Mouse (Mus musculus): Measurements from ENCODE around the gene Hes3. TPM values are rescaled to one million over a fixed set of nuclear protein-coding genes. Genes with fewer than 3 reads are reported as not detected.
A peak's percentile ranks its signal among the peaks of the same experiment; 100 is the strongest.

Gene Hes3
- polyA plus RNA-seq, 1 experiment from 2014 or later, result 5.2 TPM

DNA sequence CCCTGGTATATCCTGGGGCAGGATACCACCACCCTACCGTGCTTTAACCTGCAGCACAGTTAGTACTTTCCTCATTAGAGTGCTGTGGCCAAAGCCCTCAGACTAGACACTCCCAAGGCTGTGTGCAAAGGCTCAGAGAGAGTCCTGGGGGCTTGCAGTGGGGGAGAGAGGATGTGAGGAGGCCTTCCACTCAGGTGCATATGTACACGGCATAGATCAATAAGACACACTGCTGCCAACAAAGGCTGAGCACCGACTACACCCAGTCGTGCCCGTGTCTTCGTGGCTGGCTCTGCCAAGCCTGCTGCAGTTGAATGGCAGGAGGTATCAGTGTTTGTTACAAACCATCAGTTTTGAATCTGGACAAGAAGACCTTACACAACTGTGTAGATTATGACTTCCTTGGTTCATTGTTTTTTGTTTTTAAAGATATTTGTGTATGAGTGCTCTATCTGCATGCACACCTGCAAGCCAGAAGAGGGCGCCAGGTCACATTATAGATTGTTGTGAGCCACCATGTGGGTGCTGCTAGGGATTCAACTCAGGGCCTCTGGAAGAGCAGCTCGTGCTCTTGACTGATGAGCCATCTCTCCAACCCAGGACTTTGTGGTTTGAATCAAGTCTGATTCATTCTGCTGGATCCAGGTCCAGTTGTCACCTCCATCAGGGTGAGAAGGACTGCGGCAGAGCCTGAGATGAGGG, 26.4 kb downstream of the Hes3 start:
- Histone ChIP-seq H3K4me1 (peaks cover 18% of the 10 kb centered on the region; the same call in 1 of the 2 replicates), H3K4me3 (no peak overlapping the region), H3K9ac (replicated peaks) (no peak overlapping the region), H3K4me2 (replicated peaks) (no peak overlapping the region), H3K9me3 (no peaks in the 10 kb centered on the region), H3K36me3 (no peaks in the 10 kb centered on the region), H3K27ac (replicated peaks) (no peak overlapping the region), H3K27me3 (peaks cover 5% of the 10 kb centered on the region; the same call in 1 of the 2 replicates)
- WGBS, result 91% methylated on average over 9 of the region's 9 CpGs
- ATAC-seq (ENCODE audit: low FRiP score, low read depth), result no peak

GRCm38 (mm10) chr4:152264177-152264530, 27.3 kb downstream of the Hes3 start:
- peaks cover 18% of the 10 kb centered on the region; the same call in 1 of the 2 replicates for H3K4me1 ChIP-seq
- WGBS, result 49% methylated on average over 4 of the region's 4 CpGs

GRCm38 (mm10) chr4:152263512-152264176, 27.8 kb downstream of the Hes3 start:
- 34% methylated on average over 10 of the region's 10 CpGs for WGBS

More at GRCm38 (mm10) chr4:152264177-152264530, 27.3 kb downstream of the Hes3 start:
- no peak overlapping the region for H3K4me3 ChIP-seq
- H3K27ac ChIP-seq (replicated peaks), result no peak overlapping the region
- no peak for ATAC-seq (ENCODE audit: low FRiP score, low read depth)
- H3K36me3 ChIP-seq, result no peaks in the 10 kb centered on the region
- H3K4me2 ChIP-seq (replicated peaks), result no peak overlapping the region
- peaks cover 5% of the 10 kb centered on the region; the same call in 1 of the 2 replicates for H3K27me3 ChIP-seq
- no peak overlapping the region for H3K9ac ChIP-seq (replicated peaks)
- no peaks in the 10 kb centered on the region for H3K9me3 ChIP-seq

GRCm38 (mm10) chr4:152263089-152263488, 28.4 kb downstream of the Hes3 start:
- no peak for ATAC-seq (ENCODE audit: low FRiP score, low read depth)

More at GRCm38 (mm10) chr4:152263512-152264176, 27.8 kb downstream of the Hes3 start:
- Histone ChIP-seq H3K4me1 (peaks cover 18% of the 10 kb centered on the region; the same call in 1 of the 2 replicates), H3K9ac (replicated peaks) (no peak overlapping the region), H3K27ac (replicated peaks) (no peak overlapping the region), H3K4me3 (no peak overlapping the region), H3K36me3 (no peaks in the 10 kb centered on the region), H3K9me3 (no peaks in the 10 kb centered on the region), H3K4me2 (replicated peaks) (no peak overlapping the region), H3K27me3 (peaks cover 5% of the 10 kb centered on the region; the same call in 1 of the 2 replicates)
- peak; percentile 35; the same call in 1 of the 2 replicates for ATAC-seq (ENCODE audit: low FRiP score, low read depth)

DNA sequence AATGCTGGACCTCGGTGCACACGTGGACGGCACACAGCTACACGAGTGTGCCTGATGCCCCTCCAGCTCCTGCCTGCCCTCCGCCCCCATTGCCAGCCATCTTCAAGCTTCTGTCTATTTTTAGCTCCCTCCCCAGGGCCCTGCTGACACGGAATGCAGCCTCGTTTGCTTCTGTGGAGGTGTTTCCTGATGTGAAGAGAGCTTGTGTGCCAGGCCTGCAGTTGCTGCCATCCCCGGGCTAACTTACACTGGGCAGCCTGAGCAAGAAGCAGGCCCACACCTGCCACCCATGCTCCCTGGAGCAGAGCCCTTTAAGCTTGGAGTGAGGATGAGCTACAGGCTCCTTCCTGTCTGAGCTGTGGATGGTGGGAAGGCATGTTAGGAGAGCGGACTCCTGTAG, 29.3 kb downstream of the Hes3 start:
- ATAC-seq (ENCODE audit: low FRiP score, low read depth), result no peak
- Histone ChIP-seq H3K36me3 (no peaks in the 10 kb centered on the region), H3K4me2 (replicated peaks) (no peak overlapping the region), H3K27me3 (no peaks in the 10 kb centered on the region), H3K4me1 (peaks cover 18% of the 10 kb centered on the region; the same call in 1 of the 2 replicates), H3K9me3 (no peaks in the 10 kb centered on the region), H3K27ac (replicated peaks) (no peak overlapping the region), H3K4me3 (no peak overlapping the region), H3K9ac (replicated peaks) (no peak overlapping the region)
- WGBS, result 82% methylated on average over 9 of the region's 9 CpGs

More at GRCm38 (mm10) chr4:152263089-152263488, 28.4 kb downstream of the Hes3 start:
- 69% methylated on average over 9 of the region's 9 CpGs for WGBS
- peaks cover 18% of the 10 kb centered on the region; the same call in 1 of the 2 replicates for H3K4me1 ChIP-seq
- peaks cover 2% of the 10 kb centered on the region; the same call in 1 of the 2 replicates for H3K27me3 ChIP-seq
- no peak overlapping the region for H3K4me3 ChIP-seq
- no peak overlapping the region for H3K4me2 ChIP-seq (replicated peaks)
- H3K36me3 ChIP-seq, result no peaks in the 10 kb centered on the region
- H3K27ac ChIP-seq (replicated peaks), result no peak overlapping the region
- no peaks in the 10 kb centered on the region for H3K9me3 ChIP-seq
- no peak overlapping the region for H3K9ac ChIP-seq (replicated peaks)

DNA sequence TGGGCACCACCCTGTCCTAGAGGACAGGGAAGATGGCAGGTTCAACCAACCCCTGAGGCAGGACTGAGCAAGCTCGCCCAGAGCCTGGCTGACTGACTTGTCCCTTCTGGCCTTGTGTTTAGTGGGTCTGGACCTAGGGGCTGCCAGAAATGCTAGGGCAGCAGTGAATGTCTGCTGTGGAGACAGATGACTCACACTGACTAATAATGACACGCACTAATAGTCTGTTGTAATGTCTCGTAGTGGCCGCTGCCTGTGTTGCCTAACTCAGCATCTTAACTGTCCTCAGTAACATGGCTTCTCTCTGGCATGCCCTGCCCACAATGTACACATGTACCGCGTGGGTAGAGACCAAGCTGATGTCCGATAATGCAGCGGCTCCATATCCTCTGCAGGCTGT, 31.0 kb downstream of the Hes3 start:
- H3K9me3 ChIP-seq, result no peaks in the 10 kb centered on the region

GRCm38 (mm10) chr4:152257070-152257469, 34.4 kb downstream of the Hes3 start:
- WGBS, result 75% methylated on average over 6 of the region's 6 CpGs
- Histone ChIP-seq H3K27ac (replicated peaks) (no peak overlapping the region), H3K36me3 (0 out of 2 replicates have a peak, but pooled peaks cover 5% of the 10 kb centered on the region), H3K27me3 (no peaks in the 10 kb centered on the region), H3K9ac (replicated peaks) (no peak overlapping the region), H3K9me3 (no peaks in the 10 kb centered on the region), H3K4me1 (no peaks in the 10 kb centered on the region), H3K4me3 (no peak overlapping the region), H3K4me2 (replicated peaks) (no peak overlapping the region)
- no peak for ATAC-seq (ENCODE audit: low FRiP score, low read depth)

More for the DNA sequence above, 31.0 kb downstream of the Hes3 start:
- H3K9ac ChIP-seq (replicated peaks), result no peak overlapping the region
- no peaks in the 10 kb centered on the region for H3K27me3 ChIP-seq
- no peaks in the 10 kb centered on the region for H3K36me3 ChIP-seq
- no peak overlapping the region for H3K4me2 ChIP-seq (replicated peaks)
- H3K27ac ChIP-seq (replicated peaks), result no peak overlapping the region
- WGBS, result 94% methylated on average over 8 of the region's 8 CpGs
- H3K4me3 ChIP-seq, result no peak overlapping the region
- peaks cover 13% of the 10 kb centered on the region; the same call in 1 of the 2 replicates for H3K4me1 ChIP-seq
- no peak for ATAC-seq (ENCODE audit: low FRiP score, low read depth)

- Histone ChIP-seq H3K36me3 (0 out of 2 replicates have a peak, but pooled peaks cover 5% of the 10 kb centered on the region), H3K9me3 (no peaks in the 10 kb centered on the region), H3K9ac (replicated peaks) (0 out of 2 replicates have a peak overlapping the region, but pooled peaks have one; percentile 2), H3K4me2 (replicated peaks) (no peak overlapping the region), H3K27ac (replicated peaks) (no peak overlapping the region), H3K4me3 (no peak overlapping the region), H3K27me3 (no peaks in the 10 kb centered on the region), H3K4me1 (no peaks in the 10 kb centered on the region)
- no peak for ATAC-seq (ENCODE audit: low FRiP score, low read depth)
- WGBS, result 84% methylated on average over 9 of the region's 9 CpGs
Observed at GRCm38 (mm10) chr4:152253183-152253759, 38.2 kb downstream of the Hes3 start.

GRCm38 (mm10) chr4:152250615-152251014, 40.8 kb downstream of the Hes3 start:
- no peak overlapping the region for H3K4me2 ChIP-seq (replicated peaks)
- no peaks in the 10 kb centered on the region for H3K27me3 ChIP-seq
- H3K9me3 ChIP-seq, result no peaks in the 10 kb centered on the region
- no peak for ATAC-seq (ENCODE audit: low FRiP score, low read depth)
- no peak overlapping the region for H3K9ac ChIP-seq (replicated peaks)
- no peak overlapping the region for H3K4me3 ChIP-seq
- H3K27ac ChIP-seq (replicated peaks), result no peak overlapping the region
- H3K36me3 ChIP-seq, result 0 out of 2 replicates have a peak, but pooled peaks cover 5% of the 10 kb centered on the region
- WGBS, result 92% methylated on average over 6 of the region's 6 CpGs
- H3K4me1 ChIP-seq, result 0 out of 2 replicates have a peak, but pooled peaks cover under 1% of the 10 kb centered on the region

DNA sequence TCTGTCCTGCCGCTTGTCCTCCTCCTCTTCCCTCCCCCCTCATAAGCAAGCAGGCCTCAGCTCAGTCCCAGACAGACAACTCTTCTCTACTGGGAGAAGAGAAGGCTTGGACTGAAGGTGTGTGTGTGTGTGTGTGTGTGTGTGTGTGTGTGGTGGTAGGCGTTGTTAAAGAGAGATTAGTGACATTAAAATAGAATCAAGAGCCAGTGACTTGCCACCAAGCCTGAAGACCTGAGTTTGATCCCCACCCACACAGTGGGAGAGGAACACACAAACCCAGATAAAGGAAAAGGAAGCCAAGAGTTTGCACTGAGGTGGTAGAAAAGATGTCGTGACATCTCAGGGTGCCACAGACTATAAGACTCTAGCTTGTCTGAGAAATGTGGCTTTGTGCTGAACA, 44.3 kb downstream of the Hes3 start:
- no peak overlapping the region for H3K4me2 ChIP-seq (replicated peaks)
- H3K9ac ChIP-seq (replicated peaks), result no peak overlapping the region
- H3K4me1 ChIP-seq, result 0 out of 2 replicates have a peak, but pooled peaks cover 3% of the 10 kb centered on the region
- no peak overlapping the region for H3K27ac ChIP-seq (replicated peaks)
- no peaks in the 10 kb centered on the region for H3K27me3 ChIP-seq
- no peak overlapping the region for H3K4me3 ChIP-seq
- ATAC-seq (ENCODE audit: low FRiP score, low read depth), result no peak
- no peaks in the 10 kb centered on the region for H3K9me3 ChIP-seq
- 68% methylated on average over 3 of the region's 3 CpGs for WGBS
- H3K36me3 ChIP-seq, result no peaks in the 10 kb centered on the region

GRCm38 (mm10) chr4:152246011-152246410, 45.5 kb downstream of the Hes3 start:
- 0 out of 2 replicates have a peak, but pooled peaks cover 3% of the 10 kb centered on the region for H3K4me1 ChIP-seq
- 0 out of 2 replicates have a peak, but pooled peaks cover 2% of the 10 kb centered on the region for H3K36me3 ChIP-seq
- H3K27ac ChIP-seq (replicated peaks), result no peak overlapping the region
- H3K4me3 ChIP-seq, result no peak overlapping the region
- H3K4me2 ChIP-seq (replicated peaks), result no peak overlapping the region
- no peak overlapping the region for H3K9ac ChIP-seq (replicated peaks)
- no peaks in the 10 kb centered on the region for H3K9me3 ChIP-seq
- WGBS, result 88% methylated on average over 6 of the region's 6 CpGs
- no peaks in the 10 kb centered on the region for H3K27me3 ChIP-seq
- no peak for ATAC-seq (ENCODE audit: low FRiP score, low read depth)

All from midbrain, embryonic 12.5 days (tissue).